Mouse (Mus musculus): ENCODE data around the gene Grk6.

Gene Grk6

GRCm38 (mm10) chr13:55484520-55485088 lies 39.7 kb downstream of the Grk6 start:
- no peak for DNase-seq (ENCODE audit: low spot score)

- no peak for DNase-seq (ENCODE audit: low spot score)
Observed at GRCm38 (mm10) chr13:55486029-55486794, 41.3 kb downstream of the Grk6 start.

GRCm38 (mm10) chr13:55486916-55487577 lies 42.2 kb downstream of the Grk6 start:
- no peak for DNase-seq (ENCODE audit: low spot score)

- DNase-seq (ENCODE audit: low spot score), result no peak
Observed at GRCm38 (mm10) chr13:55487578-55488498, 43.0 kb downstream of the Grk6 start, which contains the start of gene Dbn1. Gene Dbn1 (minus strand): TSS chr13:55488111.

GRCm38 (mm10) chr13:55494257-55494656 lies 49.4 kb downstream of the Grk6 start:
- no peak for DNase-seq (ENCODE audit: low spot score)

- DNase-seq (ENCODE audit: low spot score), result no peak
Observed at GRCm38 (mm10) chr13:55494883-55495621, 50.2 kb downstream of the Grk6 start.

- no peak for DNase-seq (ENCODE audit: low spot score)
Observed at GRCm38 (mm10) chr13:55495702-55496101, 50.8 kb downstream of the Grk6 start.

- no peak for DNase-seq (ENCODE audit: low spot score)
Observed at GRCm38 (mm10) chr13:55496661-55497060, 51.8 kb downstream of the Grk6 start.

GRCm38 (mm10) chr13:55498906-55499305 lies 54.0 kb downstream of the Grk6 start:
- no peak for DNase-seq (ENCODE audit: low spot score)

- no peak for DNase-seq (ENCODE audit: low spot score)
Observed at GRCm38 (mm10) chr13:55500575-55500974, 55.7 kb downstream of the Grk6 start.

GRCm38 (mm10) chr13:55502405-55502804 lies 57.5 kb downstream of the Grk6 start:
- no peak for DNase-seq (ENCODE audit: low spot score)

- DNase-seq (ENCODE audit: low spot score), result no peak
Observed at GRCm38 (mm10) chr13:55504390-55504789, 59.5 kb downstream of the Grk6 start.

GRCm38 (mm10) chr13:55505810-55506209 lies 60.9 kb downstream of the Grk6 start:
- DNase-seq (ENCODE audit: low spot score), result no peak

- DNase-seq (ENCODE audit: low spot score), result no peak
Observed at GRCm38 (mm10) chr13:55506697-55507096, 61.8 kb downstream of the Grk6 start.

- no peak for DNase-seq (ENCODE audit: low spot score)
Observed at GRCm38 (mm10) chr13:55507877-55508276, 63.0 kb downstream of the Grk6 start.

GRCm38 (mm10) chr13:55508531-55508930 lies 63.7 kb downstream of the Grk6 start:
- no peak for DNase-seq (ENCODE audit: low spot score)

- no peak for DNase-seq (ENCODE audit: low spot score)
Observed at GRCm38 (mm10) chr13:55510332-55510667, 65.4 kb downstream of the Grk6 start.
